Mouse (Mus musculus) spleen, postnatal 36 days (tissue): ENCODE results near the gene Tppp3.
A peak's percentile ranks its signal among the peaks of the same experiment; 100 is the strongest.

ENCODE experiments used
- DNase-seq, 2 experiments: peaks; one replicate each; pipeline ENCODE4 v3.0.0; 2022; ENCODE audit warnings: low spot score in 2 of 2, mixed read lengths in 1 of 2

Gene Tppp3

DNA sequence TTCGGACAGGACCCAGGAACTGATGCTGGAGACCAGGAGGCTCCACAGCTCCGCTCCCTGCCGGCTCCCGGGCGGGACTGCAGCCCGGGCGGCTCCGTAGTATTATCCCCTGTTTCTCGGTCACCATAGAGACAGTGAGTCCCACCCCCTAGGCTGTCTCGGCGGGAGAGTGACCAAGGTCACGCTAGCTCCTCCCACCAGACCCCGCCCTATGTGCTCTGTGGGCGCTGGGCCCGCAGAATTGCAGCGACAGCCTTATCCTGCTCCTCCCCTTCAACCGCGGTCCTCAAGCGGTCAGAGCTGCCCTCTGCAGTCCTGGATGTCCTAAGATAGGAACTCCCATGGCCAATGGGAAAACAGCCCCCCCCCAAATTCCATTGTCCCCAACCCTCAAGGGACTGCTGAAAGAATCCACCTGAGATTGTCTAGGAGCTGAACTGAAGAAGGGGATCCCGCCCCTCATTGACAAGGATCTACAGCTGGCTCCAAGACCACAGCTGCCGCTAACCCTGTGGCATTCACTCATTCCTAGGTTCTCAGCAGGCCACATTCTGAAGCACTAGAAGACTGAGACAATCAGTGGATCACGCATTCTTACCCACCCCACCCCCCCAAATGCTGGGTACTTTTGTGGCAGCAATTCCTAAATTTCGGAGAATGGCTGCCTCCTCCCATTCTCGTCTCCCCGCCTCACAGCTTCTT, at the start of gene Tppp3:
Gene Tppp3, minus strand, starts transcription at position 213 of the 702 bp plus-strand sequence.
- DNase-seq = peak; percentile 68 to 71

DNA sequence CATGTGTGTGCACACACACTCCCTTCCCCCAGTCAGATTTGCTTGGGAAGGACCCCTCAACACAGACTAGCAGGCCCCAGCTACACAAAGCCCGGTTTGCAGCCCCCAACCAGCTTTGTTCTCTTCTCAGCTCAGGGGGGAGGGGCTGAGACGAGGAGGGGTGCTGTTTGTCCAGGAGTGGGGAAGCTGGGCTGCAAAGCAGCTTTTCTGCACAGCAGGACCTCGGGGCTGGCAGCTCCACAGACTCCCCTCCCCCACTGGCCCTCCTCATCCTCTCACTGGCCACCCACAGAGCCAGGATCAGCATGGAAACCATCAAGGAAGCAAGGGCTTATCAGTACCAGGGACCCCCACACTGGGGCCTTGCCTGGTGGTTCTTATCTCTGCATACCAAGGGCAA, 49.7 kb upstream of the Tppp3 start:
- no peak for DNase-seq

DNA sequence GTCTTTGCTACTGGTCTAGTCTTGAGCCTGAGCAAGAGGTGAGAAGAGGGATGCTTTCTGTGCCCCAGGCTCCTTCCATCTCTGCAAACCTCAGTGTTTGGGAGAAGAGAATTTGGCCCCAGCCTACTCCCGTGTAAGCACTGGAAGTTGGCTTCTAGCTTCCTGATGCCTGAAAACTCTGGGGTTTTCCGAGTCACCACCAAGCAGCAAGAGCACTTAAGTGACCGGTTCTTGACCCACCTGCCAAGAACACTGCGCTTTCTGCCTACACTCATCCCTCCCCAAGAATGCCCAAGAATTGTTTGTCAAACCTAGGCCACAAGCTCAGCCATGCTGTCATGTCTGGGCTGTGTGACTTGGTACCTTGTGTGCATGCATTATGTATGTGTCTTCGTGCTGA, 49.2 kb upstream of the Tppp3 start:
- DNase-seq = no peak

DNA sequence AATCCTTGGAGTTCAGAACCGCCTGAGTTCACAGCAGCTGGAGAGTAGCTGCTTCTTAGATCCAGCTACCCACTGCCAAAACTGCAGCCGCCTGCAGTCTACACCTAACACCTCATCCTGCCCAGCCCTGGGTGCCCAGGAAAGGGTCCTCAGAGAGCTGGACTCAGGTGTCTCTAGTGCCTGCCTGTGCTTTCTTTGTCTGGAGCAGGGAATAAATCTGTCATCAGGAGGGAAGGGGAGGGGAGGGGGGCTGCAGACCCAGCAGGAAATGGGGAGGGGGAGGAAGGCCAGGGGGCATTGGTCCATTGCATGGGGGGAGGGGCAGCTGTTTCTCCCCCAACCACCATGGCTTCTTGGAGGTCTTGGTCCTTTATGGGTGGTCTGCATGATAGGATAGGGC, 48.3 kb upstream of the Tppp3 start:
- no peak for DNase-seq

DNA sequence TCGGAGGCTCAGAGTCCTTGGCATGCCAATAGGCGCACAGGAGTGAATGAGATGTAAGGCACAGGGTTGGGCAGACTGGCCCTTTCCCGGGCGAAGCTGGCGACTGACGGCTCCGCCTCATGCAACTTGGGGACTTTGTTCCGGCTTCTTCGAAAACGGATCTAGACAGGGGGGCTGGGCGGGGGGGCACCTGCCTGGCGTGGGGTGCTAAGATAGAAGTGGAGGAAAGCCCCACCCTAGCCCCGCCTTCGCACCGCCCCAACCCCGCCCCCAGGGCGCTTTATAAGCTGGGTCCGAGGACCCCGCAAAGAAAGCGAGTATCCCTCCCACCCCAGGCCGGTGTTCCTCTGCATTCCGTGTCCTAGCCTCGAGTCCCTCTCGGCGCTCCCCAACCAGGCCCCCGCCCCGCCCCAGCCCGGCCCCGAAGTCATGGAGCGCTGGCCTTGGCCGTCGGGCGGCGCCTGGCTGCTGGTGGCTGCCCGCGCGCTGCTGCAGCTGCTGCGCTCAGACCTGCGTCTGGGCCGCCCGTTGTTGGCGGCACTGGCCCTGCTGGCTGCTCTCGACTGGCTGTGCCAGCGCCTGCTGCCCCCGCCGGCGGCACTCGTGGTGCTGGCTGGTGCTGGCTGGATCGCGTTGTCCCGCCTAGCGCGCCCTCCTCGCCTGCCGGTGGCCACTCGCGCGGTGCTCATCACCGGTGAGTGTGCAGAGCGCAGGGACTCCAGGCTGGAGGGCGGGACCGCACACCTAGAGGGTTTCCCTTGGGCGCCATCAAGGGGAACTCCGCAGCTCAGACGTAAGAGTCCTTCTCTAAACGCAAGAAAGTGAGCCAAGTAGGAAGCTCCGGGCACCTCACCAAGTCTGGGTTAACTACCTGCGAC, 47.3 kb upstream of the Tppp3 start, which contains the start of gene Hsd11b2:
Gene Hsd11b2, plus strand, starts transcription at position 320 of the 878 bp plus-strand sequence.
- peak; percentile 44 to 47 for DNase-seq

DNA sequence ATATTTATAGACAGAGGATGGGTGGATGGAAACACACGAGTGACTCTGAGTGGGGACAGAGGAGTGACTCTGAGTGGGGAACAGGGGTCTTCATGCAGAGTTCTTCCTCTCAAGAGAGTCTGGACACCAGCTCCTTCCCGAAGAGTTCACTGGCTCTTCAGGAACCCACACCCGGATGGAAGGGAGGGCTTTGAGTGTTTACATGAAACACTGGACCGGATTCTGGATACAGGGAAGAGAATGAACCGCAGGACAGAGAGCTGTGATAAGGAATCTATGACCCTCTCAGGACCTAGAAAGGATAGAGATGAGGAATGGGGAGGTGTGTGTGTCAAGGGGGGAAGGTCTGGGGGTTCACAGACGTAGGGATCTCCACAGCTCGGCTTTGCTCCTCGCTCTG, 46.0 kb upstream of the Tppp3 start:
- DNase-seq = no peak

DNA sequence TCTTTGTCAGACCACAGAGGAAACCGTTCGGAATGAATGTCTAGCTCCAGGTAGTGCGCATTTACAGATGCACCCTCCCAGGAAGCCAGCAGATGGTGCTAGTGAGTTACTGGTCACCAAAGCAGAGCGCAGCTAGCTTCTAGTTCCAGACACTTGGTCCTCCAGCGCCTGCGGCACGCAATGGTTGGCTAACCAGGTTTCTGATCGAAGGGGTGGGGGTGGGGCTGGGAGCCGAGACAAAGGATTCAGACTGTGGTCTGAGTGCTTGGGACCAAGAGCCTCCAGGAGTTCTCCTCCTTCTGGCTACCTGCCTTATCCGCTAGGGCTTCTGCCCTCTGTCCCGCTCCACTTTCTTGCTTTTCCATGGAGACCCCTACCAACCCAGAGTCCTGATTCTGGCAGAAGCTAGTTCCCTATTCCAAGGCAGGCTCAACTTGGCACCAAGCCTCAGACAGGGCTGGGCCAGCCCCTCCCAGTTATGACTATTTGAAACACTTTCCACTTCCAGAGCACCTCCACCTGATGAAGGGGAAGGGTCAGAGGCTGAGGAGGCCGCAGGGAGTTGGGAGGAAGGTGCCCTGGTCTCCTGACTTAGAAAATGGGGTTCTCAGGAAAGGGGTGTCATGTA, 44.8 kb upstream of the Tppp3 start:
- DNase-seq = peak; percentile 50 to 64

DNA sequence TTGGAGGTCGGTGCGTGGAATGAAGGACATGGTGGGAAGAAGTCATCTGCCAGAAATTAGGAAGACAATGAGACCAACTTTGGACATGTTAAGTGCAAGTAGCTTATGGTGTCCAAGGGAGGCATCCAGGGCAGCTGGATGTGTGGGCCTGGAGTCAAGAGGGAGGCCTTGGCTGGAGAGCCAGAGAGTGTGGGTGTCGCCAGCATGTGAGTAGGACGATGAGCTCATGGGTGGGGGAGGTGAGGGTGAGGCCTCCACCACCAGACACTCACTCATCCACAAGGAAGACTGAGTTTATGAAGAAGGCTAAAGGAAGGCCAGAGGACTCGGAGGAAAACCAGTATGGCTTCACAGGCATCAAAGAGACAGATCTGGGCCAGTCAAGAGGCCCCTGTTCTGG, 43.3 kb upstream of the Tppp3 start:
- DNase-seq = no peak

DNA sequence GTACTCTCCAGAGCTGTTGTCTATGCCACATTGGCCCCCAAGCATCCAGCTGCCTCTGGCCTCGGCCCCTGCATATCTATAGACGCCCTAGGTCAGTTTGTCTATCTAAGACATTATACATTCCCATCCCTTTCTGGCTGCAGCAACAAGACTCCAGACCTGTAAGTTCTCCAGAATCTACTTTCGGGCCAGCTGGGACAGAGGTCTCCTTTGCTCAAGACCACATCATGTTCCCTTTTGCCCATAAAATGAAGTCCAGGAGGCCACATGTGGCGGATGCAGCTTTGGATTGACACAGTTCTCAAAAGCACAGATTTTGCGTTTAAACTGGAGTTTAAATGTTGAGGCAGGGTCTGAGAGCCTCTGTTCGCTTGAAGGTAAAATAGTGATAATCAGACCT, 42.9 kb upstream of the Tppp3 start:
- no peak for DNase-seq

DNA sequence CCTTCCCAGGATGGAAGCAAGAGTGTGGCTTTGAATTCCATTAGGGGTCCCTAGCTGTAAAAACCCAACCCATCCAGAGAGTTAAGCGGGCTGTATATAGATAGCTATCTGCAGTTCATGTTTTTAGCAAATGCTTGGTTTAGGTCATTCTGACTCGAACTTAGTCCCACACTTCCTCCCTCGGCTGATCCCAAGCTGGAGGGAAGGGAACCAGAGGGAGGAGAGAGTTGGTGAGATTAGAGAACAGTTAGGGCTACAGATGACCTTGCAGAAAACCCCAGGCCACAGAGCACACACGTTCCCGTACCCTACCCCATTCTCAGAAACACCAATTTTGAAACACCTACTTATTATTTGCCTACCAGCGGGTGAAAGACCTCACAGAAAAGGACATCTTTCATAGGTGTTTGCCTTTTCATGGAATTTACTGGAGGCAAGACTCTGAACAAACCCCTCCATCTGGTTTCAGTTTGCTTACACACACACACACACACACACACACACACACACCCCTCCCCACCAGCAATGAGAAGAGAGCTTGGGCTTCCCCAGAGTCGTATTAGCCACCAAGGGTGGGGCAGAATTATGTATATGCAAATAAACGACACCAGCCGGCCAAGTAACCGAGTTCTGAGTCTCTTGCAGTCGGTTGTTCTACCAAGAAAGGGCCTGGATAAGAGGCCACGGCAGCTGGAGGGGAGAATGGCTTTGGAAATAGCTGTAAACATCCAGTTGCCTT, 38.8 kb upstream of the Tppp3 start:
- no peak for DNase-seq

DNA sequence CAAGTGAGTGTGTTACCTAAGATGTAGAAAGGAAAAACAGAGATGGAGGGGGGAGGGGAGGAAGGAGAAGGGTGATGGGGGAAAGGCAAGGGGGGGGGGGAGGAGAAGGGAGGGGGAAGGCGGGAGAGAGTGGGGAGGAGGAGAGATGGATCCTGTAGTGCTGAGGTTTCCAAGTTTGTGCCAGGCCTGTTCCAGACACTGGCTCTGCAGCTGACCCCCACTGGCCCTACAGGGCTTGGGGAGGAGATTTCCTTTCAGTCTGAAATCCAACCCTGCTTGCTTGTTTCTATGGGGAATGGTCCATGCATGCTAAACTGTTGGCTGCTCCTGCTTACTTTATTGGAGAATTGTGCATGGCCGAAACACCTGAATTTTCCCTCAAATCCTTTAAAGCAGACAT, 37.4 kb upstream of the Tppp3 start:
- no peak for DNase-seq

DNA sequence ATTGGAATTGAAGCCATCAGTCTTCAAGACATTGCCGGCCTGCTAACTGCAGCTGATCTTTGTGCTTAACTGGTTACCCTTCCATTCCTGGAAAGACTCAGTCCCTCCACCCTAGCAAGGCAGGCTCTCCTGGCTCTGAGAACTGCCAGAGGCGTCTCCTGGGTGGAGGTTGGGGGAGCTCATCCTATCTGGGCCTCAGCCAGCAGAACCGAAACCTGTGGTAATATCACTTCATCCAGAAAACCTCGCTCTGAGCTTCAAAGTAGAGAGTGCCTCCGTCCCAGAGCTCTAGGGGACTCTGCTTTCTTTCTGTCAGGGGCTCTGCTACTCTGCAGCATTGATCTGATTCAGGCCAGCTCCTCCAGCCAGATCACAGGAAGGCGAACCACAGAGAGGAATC, 35.7 kb upstream of the Tppp3 start:
- DNase-seq = no peak

DNA sequence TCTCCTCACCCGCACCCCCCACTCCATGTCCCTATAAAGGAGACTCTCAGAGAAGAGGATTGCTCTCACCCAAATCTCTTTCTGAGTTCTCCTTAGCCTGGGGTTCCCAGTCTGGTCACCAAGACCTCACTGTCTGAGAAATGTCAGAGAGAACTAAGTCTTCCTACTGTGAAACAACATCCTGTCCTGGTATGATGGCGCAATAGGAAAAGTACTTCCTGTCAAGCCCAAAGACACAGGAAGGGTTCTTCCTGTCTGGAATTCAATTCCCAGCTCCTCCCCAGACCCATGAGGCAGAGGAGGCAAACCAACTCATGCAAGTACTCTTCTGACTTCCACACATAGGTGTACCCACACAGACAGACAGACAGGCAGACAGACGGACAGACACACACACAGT, 33.3 kb upstream of the Tppp3 start:
- DNase-seq = no peak

DNA sequence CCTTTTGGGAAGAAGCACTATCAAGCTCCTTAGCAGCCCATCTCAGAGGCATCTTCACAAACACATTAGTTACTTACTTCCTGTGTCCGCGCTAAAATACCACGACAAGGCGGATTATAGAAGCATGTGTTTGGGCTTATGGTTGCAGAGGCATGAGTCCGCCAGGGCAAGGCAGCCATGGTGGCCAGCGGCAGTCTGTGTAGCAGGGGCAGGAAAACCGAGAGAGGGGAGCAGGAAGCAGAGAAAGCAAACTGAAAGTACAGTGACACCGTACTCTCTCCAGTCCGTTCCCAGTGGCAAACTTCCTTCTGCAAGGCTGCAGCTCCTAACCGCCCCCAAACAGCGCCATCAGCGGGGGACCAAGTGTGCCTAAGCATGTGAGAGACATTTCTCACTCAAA, 28.5 kb upstream of the Tppp3 start:
- no peak for DNase-seq

DNA sequence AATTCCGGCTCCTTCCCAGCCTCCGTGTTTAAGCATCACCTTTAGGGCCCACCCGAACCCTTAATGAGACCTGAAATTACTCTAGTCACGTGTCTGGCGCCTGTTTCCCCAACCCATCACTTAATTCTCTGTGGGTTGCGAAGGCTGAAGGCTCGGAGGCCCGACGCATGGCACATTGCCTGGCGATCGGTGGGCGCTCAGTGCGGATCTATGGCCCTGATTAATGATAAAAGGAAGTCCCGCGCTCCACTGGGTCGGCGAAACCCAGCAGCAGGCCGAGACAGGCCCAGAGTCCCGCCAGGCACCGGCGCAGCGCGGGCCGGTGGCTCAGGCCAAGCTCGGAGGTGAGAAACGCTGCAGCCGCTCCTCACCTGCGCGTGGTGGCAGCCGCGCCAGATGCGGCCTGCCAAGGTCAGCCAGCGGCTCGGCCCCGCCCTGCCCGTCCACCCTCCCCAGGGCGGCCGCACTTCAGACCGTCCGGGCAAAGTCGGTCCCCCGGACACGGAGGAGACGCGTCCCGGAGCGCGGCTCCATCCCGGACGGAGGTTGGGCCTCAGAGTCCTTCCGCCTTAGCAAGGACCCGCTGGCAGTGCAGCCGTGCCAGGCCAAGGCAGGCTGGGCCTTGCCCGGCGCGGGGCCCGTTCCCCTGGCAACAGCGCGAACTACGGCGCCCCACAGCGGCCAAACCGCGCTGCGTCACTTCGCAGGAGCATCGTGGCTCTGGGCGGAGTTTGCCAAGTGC, 25.3 kb upstream of the Tppp3 start, which contains the start of gene Zdhhc1:
Gene Zdhhc1, minus strand, starts transcription at position 464 of the 742 bp plus-strand sequence.
- peak; percentile 67 to 74 for DNase-seq

DNA sequence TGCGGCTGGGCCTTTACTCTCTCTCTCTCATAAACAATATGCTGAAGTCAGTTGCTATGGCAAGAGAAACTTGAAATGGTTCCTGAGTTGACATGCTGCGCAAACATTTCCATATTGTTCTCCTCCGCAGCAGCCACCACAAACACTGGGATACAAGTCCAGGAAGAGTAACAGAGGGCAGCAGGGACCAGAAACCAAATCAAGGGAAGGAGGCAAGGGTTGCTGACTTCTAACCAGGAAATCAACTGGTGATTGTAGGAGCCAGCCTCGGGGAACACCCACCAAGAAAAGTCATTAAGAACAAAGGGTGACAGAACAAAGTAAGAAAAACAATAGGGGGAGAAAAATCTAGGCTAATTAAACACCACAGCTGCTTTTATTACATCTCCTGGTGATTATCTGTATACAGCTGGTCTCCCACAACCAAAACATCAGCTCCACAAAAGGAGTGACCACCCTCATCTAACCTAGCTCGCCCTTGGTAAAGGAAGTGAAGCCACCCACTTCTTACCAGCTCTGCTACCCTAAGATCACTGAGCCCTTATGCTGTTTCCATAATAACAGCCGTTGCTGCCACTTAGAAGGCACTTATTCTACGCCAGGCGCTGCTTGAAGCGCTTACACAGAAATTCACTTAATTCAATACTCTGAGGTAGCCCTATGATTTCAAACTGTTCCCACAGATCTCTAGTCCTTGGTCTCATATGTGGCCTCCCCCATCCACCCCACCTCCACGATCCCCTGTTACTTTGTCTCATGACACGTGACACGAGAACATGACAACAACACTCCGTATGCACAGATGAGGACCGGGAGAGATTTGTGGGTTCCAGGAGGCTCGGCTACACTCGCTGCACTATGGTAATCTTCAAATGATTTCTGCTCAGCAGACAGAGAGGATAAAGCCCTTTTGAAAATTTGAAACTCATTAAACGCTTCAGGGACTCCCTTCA, 24.3 kb upstream of the Tppp3 start:
- no peak for DNase-seq

DNA sequence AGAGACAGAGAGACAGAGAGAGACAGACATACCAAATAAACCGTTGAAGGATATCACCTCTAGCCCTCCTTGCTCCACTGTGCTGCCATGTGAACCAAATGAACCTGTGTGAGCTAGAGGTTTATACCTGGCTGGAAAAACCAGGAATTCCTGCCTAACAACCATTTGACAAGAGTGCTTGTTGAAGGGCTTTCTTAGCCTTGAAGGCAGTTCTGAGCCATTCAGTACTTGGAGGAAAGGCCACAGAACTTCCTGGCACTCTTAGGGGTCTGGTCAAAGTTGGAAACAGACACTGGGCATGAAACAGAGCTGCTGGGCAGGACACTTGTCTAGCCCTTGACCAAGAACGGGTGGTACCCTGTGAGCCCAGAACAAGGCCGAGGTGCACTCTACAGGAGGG, 23.2 kb upstream of the Tppp3 start:
- DNase-seq = no peak

DNA sequence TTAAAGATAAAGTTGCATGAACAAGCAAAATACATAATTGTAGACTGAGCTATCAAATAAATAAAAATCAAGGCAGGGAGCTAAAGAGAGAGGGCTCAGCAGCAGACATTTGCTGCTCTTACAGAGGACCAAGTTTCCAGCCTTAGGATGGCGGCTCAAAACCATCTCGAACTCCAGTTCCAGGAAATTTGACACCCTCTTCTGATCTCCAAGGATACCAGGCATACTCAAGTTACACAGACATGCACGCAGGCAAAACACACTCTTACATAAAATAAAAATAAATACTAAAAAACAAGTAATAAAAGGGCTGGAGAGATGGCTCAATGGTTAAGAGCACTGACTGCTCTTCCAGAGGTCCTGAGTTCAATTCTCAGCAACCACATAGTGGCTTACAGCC, 22.2 kb upstream of the Tppp3 start:
- DNase-seq = no peak

DNA sequence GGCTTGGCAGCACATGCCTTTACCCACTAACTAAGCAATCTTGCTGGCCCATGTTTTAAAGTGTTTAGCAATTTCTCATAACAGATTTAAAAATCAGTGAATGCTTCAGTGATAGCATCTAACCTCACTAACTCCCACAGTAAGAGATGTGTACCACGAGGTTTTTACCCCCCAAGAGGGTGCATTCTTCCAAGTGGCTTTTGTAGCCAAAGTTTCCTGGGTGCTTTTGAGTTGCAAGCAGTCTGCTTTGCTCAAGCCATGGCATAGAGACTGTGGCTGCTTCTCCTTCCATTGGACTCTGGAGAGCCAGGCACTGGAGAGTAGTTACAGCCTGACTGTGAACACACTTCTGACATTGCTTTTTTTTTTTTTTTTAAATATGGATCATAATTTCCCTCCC, 18.0 kb upstream of the Tppp3 start:
- no peak for DNase-seq

DNA sequence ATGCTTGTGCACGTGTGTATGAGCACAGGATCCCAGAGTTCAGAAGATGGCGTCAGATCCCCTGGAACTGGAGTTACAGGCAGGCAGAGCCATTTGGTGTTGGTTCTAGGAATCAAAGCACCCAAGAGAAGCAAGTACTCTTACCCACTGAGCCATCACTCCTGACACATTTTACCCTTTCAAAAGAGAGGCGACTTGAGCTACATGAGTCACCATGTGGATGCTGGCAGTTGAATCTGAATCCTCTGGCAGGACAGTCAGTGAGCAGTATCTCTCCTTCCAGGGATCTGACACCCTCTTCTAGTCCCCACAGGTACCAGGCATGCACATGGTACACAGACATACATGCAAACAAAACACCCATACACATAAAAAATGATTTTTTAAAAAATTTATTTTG, 16.8 kb upstream of the Tppp3 start:
- no peak for DNase-seq
